Mouse (Mus musculus) small intestine, adult 2 months (tissue): ENCODE data around the gene Cdk2ap2.

Experiments used
- CTCF ChIP-seq: fragments of 200-500 bp; IDR thresholded peaks from 2 replicates; pipeline ENCODE4 v1.5.1; 2012; ENCODE audit warnings: low read depth, mild to moderate bottlenecking, control low read depth, inconsistent platforms, low read length, moderate library complexity, mixed read lengths; ENCODE audit not compliant: insufficient replicate concordance, insufficient read length; ENCODE audit errors: extremely low read depth
- POLR2A ChIP-seq: fragments of 200-500 bp; IDR thresholded peaks from 2 replicates; pipeline ENCODE4 v1.6.1; 2012; ENCODE audit warnings: low read depth, mild to moderate bottlenecking, control low read depth, inconsistent platforms, low read length, moderate library complexity

- no peak for TF ChIP-seq POLR2A
- no peak for TF ChIP-seq CTCF
Measured at GRCm38 (mm10) chr19:4101466-4101865, 4.5 kb downstream of the Cdk2ap2 start.
